Mouse (Mus musculus): ENCODE results near the gene Olig1. TPM values are rescaled to one million over a fixed set of nuclear protein-coding genes. Genes with fewer than 3 reads are reported as not detected.
A peak's percentile ranks its signal among the peaks of the same experiment; 100 is the strongest.

Gene Olig1
- polyA plus RNA-seq, 1 experiment from 2014 or later = not detected

- WGBS = 9% methylated on average over 19 of the region's 19 CpGs
- peaks cover 54% of the 10 kb centered on the region for H3K27me3 ChIP-seq (replicated peaks)
These were observed 44.7 kb downstream of the Olig1 start for GRCm38 (mm10) chr16:91314114-91314775.

GRCm38 (mm10) chr16:91320191-91320590 lies 50.6 kb downstream of the Olig1 start:
- H3K27ac ChIP-seq (ENCODE audit: poor library complexity, severe bottlenecking) = no peak overlapping the region
- H3K9me3 ChIP-seq (replicated peaks) = no peaks in the 10 kb centered on the region
- H3K27me3 ChIP-seq (replicated peaks) = peaks cover 39% of the 10 kb centered on the region
- no peak overlapping the region for H3K4me3 ChIP-seq
- H3K4me2 ChIP-seq = no peak overlapping the region
- 69% methylated on average over 10 of the region's 10 CpGs for WGBS
- no peak overlapping the region for H3K9ac ChIP-seq
- ATAC-seq (ENCODE audit: insufficient number of reproducible peaks, low FRiP score) = no peak
- no peaks in the 10 kb centered on the region for H3K4me1 ChIP-seq (replicated peaks)
- no peaks in the 10 kb centered on the region for H3K36me3 ChIP-seq

More at GRCm38 (mm10) chr16:91314114-91314775, 44.7 kb downstream of the Olig1 start:
- Histone ChIP-seq H3K9ac (no peak overlapping the region), H3K9me3 (replicated peaks) (no peaks in the 10 kb centered on the region), H3K36me3 (no peaks in the 10 kb centered on the region), H3K4me3 (no peak overlapping the region), H3K4me2 (peak overlapping the region; percentile 42; the same call in 1 of the 2 replicates), H3K4me1 (replicated peaks) (no peaks in the 10 kb centered on the region), H3K27ac (ENCODE audit: poor library complexity, severe bottlenecking) (no peak overlapping the region)
- no peak for ATAC-seq (ENCODE audit: insufficient number of reproducible peaks, low FRiP score)

- Histone ChIP-seq H3K4me1 (replicated peaks) (no peaks in the 10 kb centered on the region), H3K4me3 (no peak overlapping the region), H3K27me3 (replicated peaks) (peaks cover 37% of the 10 kb centered on the region), H3K27ac (ENCODE audit: poor library complexity, severe bottlenecking) (no peak overlapping the region), H3K4me2 (no peak overlapping the region), H3K36me3 (no peaks in the 10 kb centered on the region), H3K9ac (no peak overlapping the region), H3K9me3 (replicated peaks) (no peaks in the 10 kb centered on the region)
- WGBS = 73% methylated on average over 15 of the region's 15 CpGs
- ATAC-seq (ENCODE audit: insufficient number of reproducible peaks, low FRiP score) = no peak
These were observed 51.0 kb downstream of the Olig1 start for GRCm38 (mm10) chr16:91320608-91321007.

Other genes with a start within 250 kb of the Olig1 start
- gene Paxbp1, start 225.2 kb upstream of the Olig1 start, polyA plus RNA-seq (2016; fragmentation: Nextera tagmentation; extraction: Ambion mirVana) = 52.5 and 55.6 TPM in 2 replicates
- gene 4932438H23Rik, start 174.7 kb upstream of the Olig1 start, polyA plus RNA-seq (2016; fragmentation: Nextera tagmentation; extraction: Ambion mirVana) = 0.17 TPM in 1 of 2 replicates, not detected in the other
- not detected in 2 replicates for gene Olig2, start 44.3 kb upstream of the Olig1 start, polyA plus RNA-seq (2016; fragmentation: Nextera tagmentation; extraction: Ambion mirVana)
- 51.3 and 52.2 TPM in 2 replicates for gene Ifnar2, start 103.0 kb downstream of the Olig1 start, polyA plus RNA-seq (2016; fragmentation: Nextera tagmentation; extraction: Ambion mirVana)
- gene Gm21970, start 121.9 kb downstream of the Olig1 start, polyA plus RNA-seq (2016; fragmentation: Nextera tagmentation; extraction: Ambion mirVana) = not detected in 2 replicates
- gene Il10rb, start 136.4 kb downstream of the Olig1 start, polyA plus RNA-seq (2016; fragmentation: Nextera tagmentation; extraction: Ambion mirVana) = 40.1 and 42.6 TPM in 2 replicates
- 40.0 and 40.1 TPM in 2 replicates for gene Ifnar1, start 215.5 kb downstream of the Olig1 start, polyA plus RNA-seq (2016; fragmentation: Nextera tagmentation; extraction: Ambion mirVana)

Data from heart, embryonic 12.5 days (tissue).